Mouse (Mus musculus): ENCODE data around the gene Tec. TPM values are rescaled to one million over a fixed set of nuclear protein-coding genes. Genes with fewer than 3 reads are reported as not detected.

The Tec gene
- polyA plus RNA-seq, 1 experiment, result 0.44 TPM

DNA sequence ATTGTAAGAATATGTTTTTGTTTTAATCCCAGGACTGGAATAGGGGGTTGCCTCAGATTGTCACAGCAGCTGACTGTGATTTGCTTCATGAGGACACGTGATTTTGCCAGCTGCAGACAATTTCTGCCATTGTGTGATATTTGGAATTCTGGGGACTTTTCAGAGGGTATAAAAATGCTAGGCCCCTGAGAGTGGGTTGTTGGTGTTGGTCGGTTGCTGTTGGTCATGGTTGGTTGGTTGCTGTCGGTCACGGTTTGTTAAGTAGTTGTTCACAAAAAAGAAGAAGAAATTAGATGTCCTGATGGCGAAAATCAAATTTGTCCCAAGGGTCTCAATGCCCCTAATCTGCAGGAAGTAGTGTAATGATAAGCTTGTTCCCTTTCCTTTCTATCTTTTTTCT, 40.8 kb downstream of the Tec start:
- no peak for TF ChIP-seq GATA1 (IDR thresholded peaks at IDR 0.05; ENCODE audit: low read length)

- no peak for TF ChIP-seq GATA1 (IDR thresholded peaks at IDR 0.05; ENCODE audit: low read length)
These were observed 41.8 kb downstream of the Tec start for GRCm38 (mm10) chr5:72826445-72826844.

GRCm38 (mm10) chr5:72820651-72821050, 47.6 kb downstream of the Tec start:
- no peak for TF ChIP-seq GATA1 (IDR thresholded peaks at IDR 0.05; ENCODE audit: low read length)

DNA sequence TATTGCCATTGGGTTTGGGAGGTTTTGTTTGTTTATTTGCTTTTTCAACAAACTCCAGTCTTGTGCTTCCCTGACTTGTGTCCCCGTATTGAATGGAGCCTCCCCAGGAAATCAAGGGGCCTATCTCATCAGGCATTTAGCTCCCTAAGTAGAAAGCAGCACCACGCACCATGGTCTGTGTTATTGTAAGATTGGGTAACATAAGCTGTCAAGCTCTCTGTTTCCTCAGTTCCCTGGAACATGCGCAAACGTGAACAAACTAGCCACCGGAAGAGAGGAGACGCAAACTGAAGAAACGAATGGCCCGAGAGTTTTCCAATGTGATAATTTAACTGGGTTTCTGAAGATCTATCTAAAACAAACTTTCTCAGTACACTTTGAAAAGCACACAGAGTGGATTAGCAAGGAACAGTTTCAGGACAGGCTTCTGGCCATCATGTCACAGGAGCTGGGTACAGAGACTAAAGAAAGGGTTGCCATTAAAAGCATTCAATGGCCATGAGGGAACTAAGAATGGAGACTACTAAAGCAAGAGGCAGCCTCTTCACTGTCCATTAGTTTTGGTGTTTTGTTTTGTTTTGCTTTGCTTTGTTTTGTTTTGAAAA, 48.1 kb downstream of the Tec start:
- TF ChIP-seq GATA1 (IDR thresholded peaks at IDR 0.05; ENCODE audit: low read length), result no peak

DNA sequence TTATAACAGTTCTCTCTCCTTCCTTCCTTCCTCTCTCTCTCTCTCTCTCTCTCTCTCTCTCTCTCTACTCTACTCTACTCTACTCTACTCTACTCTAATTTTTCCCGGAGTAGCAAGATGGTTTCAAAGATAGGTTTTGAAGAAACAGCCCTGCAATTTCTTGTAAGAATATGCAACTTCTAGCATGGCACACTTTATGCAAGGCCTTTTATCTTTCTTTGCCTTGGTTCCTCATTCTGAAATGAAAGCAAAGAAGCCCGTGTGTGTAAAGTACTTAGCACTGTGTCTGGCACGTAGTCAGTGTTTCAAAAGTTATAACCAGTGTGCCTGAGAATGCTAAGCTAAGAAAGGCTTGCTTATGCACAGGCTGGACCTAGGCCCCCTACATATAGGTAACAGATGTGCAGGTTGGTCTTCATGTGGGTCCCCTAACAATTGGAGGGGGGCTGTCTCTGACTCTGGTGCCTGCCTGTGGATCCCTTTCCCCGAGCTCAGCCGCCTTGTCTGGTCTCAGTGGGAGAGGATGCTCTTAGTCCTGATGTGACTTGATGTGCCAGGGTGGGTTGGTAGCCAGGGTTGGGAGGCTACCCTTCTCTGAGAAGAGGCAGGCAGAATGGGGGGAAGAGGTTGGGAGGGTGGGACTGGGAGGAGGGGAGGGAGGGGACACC, 49.6 kb downstream of the Tec start:
- no peak for TF ChIP-seq GATA1 (IDR thresholded peaks at IDR 0.05; ENCODE audit: low read length)

GRCm38 (mm10) chr5:72817523-72818091, 50.7 kb downstream of the Tec start:
- TF ChIP-seq GATA1 (IDR thresholded peaks at IDR 0.05; ENCODE audit: low read length), result peak; percentile 48

- no peak for TF ChIP-seq GATA1 (IDR thresholded peaks at IDR 0.05; ENCODE audit: low read length)
These were observed 51.8 kb downstream of the Tec start for GRCm38 (mm10) chr5:72816491-72816890.

DNA sequence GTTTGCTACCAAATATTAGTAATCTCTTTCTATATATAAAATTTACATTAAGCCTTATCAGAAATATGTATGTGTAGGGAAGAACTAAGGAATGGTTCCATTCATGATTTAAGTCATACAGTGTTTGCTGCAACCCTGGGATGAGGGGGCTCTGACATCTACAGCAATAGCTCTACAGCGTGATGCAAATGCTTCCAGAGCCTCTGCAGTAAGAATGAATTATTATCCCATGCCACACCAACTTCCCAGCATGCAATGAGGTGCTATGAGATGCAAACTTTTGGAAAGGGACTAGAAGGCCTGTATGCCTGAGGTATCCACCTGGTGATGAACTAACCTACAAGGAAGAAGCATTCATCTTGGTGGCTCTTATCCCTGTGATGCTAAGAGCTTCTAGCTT, 52.2 kb downstream of the Tec start:
- no peak for TF ChIP-seq GATA1 (IDR thresholded peaks at IDR 0.05; ENCODE audit: low read length)

DNA sequence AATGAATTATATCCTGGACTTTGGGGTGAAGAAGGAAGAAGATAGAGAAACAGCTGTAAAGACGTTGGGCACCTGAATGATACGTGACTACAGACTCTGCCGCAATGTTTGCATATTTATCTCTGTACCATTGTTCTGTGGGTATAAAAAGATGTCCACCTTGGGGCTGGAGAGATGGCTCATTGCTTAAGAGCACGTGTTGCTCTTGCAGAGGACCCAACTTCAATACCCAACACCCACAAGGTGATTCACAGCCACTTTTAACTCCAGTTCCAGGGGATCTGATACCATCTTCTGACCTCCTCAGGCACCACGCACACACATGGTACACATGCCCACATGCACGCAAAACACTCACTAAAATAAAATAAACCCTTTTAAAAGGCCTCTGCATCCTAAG, 52.9 kb downstream of the Tec start:
- TF ChIP-seq GATA1 (IDR thresholded peaks at IDR 0.05; ENCODE audit: low read length), result no peak

GRCm38 (mm10) chr5:72814072-72814471, 54.2 kb downstream of the Tec start:
- TF ChIP-seq GATA1 (IDR thresholded peaks at IDR 0.05; ENCODE audit: low read length), result no peak

GRCm38 (mm10) chr5:72812908-72813307, 55.4 kb downstream of the Tec start:
- no peak for TF ChIP-seq GATA1 (IDR thresholded peaks at IDR 0.05; ENCODE audit: low read length)

DNA sequence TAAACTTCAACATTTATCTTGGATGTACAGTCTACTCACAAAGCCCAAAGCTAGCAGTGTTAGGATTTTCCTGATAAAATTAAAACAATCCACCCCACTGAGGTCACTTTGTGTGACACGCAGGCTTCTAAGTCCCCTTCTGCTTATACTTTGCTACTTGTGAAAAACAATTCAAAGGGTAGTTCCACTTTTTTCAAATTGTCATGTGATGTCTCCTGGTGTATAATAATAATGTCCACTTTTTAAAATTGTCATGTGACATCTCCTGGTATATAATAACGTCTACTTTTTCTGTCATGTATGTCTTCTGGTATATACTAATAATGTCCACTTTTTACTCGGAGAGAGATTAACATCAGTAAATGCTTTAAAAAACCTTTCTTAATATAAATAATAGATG, 56.0 kb downstream of the Tec start:
- no peak for TF ChIP-seq GATA1 (IDR thresholded peaks at IDR 0.05; ENCODE audit: low read length)

DNA sequence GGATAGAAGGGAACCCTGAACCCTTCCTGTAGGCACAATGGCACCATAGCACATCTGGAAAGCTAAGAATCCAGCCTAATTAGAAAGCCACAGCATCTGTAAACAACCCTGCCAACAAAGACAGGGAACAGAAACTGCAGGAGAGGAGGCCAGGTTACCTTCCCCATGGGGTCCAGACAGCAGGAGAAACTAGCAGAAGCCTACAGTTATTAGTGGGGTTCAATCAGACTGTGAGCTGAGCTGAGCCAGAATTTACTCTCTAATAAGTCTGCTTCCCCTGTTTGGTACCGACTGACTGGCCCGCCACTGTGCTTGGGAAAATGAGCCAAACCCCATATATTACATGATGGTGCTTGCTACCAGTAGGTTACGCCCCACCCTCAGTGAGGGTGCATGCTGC, 56.9 kb downstream of the Tec start:
- TF ChIP-seq GATA1 (IDR thresholded peaks at IDR 0.05; ENCODE audit: low read length), result no peak

- no peak for TF ChIP-seq GATA1 (IDR thresholded peaks at IDR 0.05; ENCODE audit: low read length)
These were observed 57.3 kb downstream of the Tec start for GRCm38 (mm10) chr5:72810990-72811389.

DNA sequence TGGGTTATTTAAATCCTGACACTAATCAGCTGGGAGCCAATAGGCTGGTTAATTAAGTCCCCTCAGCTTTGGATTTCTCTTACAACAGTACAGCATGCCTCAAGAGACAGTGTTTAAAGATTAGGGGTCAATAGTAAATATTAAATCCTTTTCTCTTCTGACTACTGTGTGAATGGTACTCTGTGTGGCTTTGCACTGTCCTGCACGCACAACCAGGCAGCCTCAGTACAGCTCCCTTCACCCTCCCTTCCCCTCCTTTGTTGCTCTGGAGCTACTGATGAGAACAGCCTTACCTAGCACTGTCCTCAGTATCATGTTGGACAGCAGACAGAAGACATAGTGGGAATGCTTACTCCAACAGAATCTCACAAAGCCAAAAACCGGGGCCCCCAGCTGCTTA, 58.8 kb downstream of the Tec start:
- TF ChIP-seq GATA1 (IDR thresholded peaks at IDR 0.05; ENCODE audit: low read length), result no peak

- TF ChIP-seq GATA1 (IDR thresholded peaks at IDR 0.05; ENCODE audit: low read length), result no peak
These were observed 59.7 kb downstream of the Tec start for GRCm38 (mm10) chr5:72808456-72809111.

DNA sequence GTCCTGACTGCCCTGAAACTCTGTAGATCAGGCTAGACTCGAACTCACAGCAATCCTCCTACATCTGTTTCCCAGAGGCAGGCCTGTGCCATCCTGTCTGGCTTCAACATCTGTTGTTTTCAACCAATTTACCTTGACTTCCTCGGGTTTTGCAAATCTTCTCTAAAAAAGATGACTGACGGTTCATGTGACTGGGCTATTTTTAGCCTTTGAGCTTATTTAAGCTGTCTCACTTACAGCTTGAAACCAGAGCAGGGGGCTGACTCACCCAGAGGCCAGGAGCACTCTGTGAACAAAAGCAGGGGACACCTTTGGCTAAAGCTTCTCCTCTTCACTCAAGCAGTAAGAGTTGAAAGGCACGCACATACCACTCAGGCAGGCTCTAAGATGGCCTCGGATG, 65.4 kb downstream of the Tec start:
- no peak for TF ChIP-seq GATA1 (IDR thresholded peaks at IDR 0.05; ENCODE audit: low read length)

Measured in G1E-ER4 (cell line).